17 mouse cellular contexts compared by ENCODE assay signal in the genomic region with DNA sequence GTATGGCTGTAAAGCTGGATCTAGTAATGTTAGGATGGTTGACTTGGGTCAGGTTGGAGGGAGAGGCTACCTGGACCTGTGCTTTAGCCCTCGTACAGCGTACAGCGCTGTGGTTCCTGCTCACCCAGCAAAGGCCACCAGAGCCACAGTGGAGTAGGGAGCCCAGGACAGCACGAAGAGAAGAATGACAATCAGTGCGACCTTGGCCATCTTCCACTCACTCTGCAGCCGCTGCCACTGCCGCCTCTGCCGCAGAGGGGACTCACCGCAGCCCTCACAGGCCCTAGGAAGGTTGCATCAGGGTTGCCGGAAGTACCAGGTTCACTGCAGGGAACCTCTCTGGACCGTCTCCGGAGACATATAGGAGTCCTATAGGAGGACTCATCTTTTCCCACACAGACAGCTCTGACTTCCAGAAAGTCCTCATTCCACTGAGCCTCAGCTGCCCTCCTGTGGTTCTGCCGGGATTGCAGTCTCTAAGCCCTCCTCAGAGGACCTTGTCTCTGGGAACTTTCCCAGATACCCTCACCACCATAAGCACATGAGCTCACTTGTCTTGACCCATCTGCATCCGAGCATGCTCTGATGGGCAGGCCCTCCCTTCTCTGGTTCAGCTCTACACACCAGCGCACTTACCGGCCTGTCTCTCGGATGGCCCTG. TPM values are rescaled to one million over a fixed set of nuclear protein-coding genes. Genes with fewer than 3 reads are reported as not detected.
A peak's percentile ranks its signal among the peaks of the same experiment; 100 is the strongest.
DNase-seq lines count a peak whose midpoint lies in the region; ATAC-seq and TF ChIP-seq lines count a peak whose summit lies in the region.
"Had no signal": no experiment of that assay in that cellular context is flagged by ENCODE, and none has a peak within 500 bp of the region (broad histone marks: within the 10 kb centered on the region; RNA-seq: fewer than 3 reads in every experiment).

No protein-coding gene starts in this region.

- no peaks in the 10 kb centered on the region for H3K36me3 ChIP-seq in forebrain, postnatal 0 days (ENCODE audit: insufficient read depth)
- H3K36me3 ChIP-seq in forebrain, embryonic 11.5 days (ENCODE audit: control insufficient read depth, insufficient read depth, low read length) = no peaks in the 10 kb centered on the region
- no peaks in the 10 kb centered on the region for H3K36me3 ChIP-seq in kidney, adult 2 months (ENCODE audit: control insufficient read depth, insufficient read depth, low read length)
- no peaks in the 10 kb centered on the region for H3K36me3 ChIP-seq in ES-E14 (ENCODE audit: control insufficient read depth, insufficient read depth, low read length, poor library complexity, severe bottlenecking)
- H3K36me3 ChIP-seq in heart, embryonic 14.5 days (ENCODE audit: control insufficient read depth, insufficient read depth, low read length) = no peaks in the 10 kb centered on the region
- H3K36me3 ChIP-seq in embryonic facial prominence, embryonic 10.5 days (replicated peaks) = no peaks in the 10 kb centered on the region
- no peaks in the 10 kb centered on the region for H3K36me3 ChIP-seq in forebrain, embryonic 15.5 days
- H3K36me3 ChIP-seq: embryonic facial prominence, embryonic 13.5 days; limb, embryonic 13.5 days; lung, embryonic 15.5 days; midbrain, embryonic 12.5 days had no signal

- WGBS in forebrain, postnatal 0 days = 88% methylated on average over 17 of the region's 17 CpGs
- WGBS in forebrain, embryonic 11.5 days = 84% methylated on average over 17 of the region's 17 CpGs
- 80% methylated on average over 17 of the region's 17 CpGs for WGBS in kidney, adult 2 months
- 57% methylated on average over 15 of the region's 17 CpGs for WGBS in heart, embryonic 14.5 days
- 80% methylated on average over 17 of the region's 17 CpGs for WGBS in embryonic facial prominence, embryonic 10.5 days
- 89% methylated on average over 17 of the region's 17 CpGs for whole genome bisulfite sequencing in forebrain, embryonic 15.5 days

- no peaks in the 10 kb centered on the region for H3K27me3 ChIP-seq in forebrain, postnatal 0 days (ENCODE audit: insufficient read depth, low read length)
- H3K27me3 ChIP-seq in forebrain, embryonic 11.5 days (ENCODE audit: control insufficient read depth, insufficient read depth, low read length) = no peaks in the 10 kb centered on the region
- H3K27me3 ChIP-seq in kidney, adult 2 months (replicated peaks; ENCODE audit: control insufficient read depth, insufficient read depth, low read length) = no peaks in the 10 kb centered on the region
- no peaks in the 10 kb centered on the region for H3K27me3 ChIP-seq in heart, embryonic 14.5 days (ENCODE audit: control insufficient read depth, insufficient read depth, low read length)
- no peaks in the 10 kb centered on the region for H3K27me3 ChIP-seq in embryonic facial prominence, embryonic 10.5 days (replicated peaks; ENCODE audit: low read depth, poor library complexity, severe bottlenecking)
- H3K27me3 ChIP-seq in forebrain, embryonic 15.5 days = no peaks in the 10 kb centered on the region
- H3K27me3 ChIP-seq: embryonic facial prominence, embryonic 13.5 days; limb, embryonic 13.5 days; lung, embryonic 15.5 days; midbrain, embryonic 12.5 days had no signal

- TF ChIP-seq POLR2A in kidney, adult 2 months (IDR thresholded peaks at IDR 0.05; ENCODE audit: low read depth, low read length) = no peak

- DNase-seq in forebrain, postnatal 0 days = no peak
- no peak for DNase-seq in forebrain, embryonic 11.5 days (ENCODE audit: low spot score)
- DNase-seq in kidney, adult 2 months = no peak
- DNase-seq in kidney, adult 8-10 months = no peak
- DNase-seq in ES-E14 (ENCODE audit: low read depth, low spot score) = peak; percentile 73
- no peak for DNase-seq in embryonic facial prominence, embryonic 10.5 days (ENCODE audit: low spot score)
- DNase-seq: cerebellum, adult 9-11 months; kidney, postnatal 36 days; right cerebral cortex, postnatal 25 days; thymus, postnatal 14 days had no signal

- no peak overlapping the region for H3K27ac ChIP-seq in forebrain, postnatal 0 days (ENCODE audit: low read depth, low read length)
- H3K27ac ChIP-seq in forebrain, embryonic 11.5 days (ENCODE audit: low read depth, low read length) = no peak overlapping the region
- no peak overlapping the region for H3K27ac ChIP-seq in kidney, adult 2 months (ENCODE audit: insufficient read depth, low read depth, low read length)
- H3K27ac ChIP-seq in ES-E14 (ENCODE audit: insufficient read depth, low read depth, low read length, poor library complexity, severe bottlenecking) = no peak overlapping the region
- peak overlapping the region in 1 of 2 experiments; percentile 24; a peak in 1 of 4 replicates for H3K27ac ChIP-seq in heart, embryonic 14.5 days (replicated peaks in 1 of 2; ENCODE audit: control insufficient read depth in 1 of 2, insufficient read depth in 1 of 2, low read depth in 2 of 2, low read length in 2 of 2)
- no peak overlapping the region for H3K27ac ChIP-seq in embryonic facial prominence, embryonic 10.5 days (replicated peaks)
- H3K27ac ChIP-seq in forebrain, embryonic 15.5 days (replicated peaks) = no peak overlapping the region
- H3K27ac ChIP-seq: embryonic facial prominence, embryonic 13.5 days; limb, embryonic 13.5 days; lung, embryonic 15.5 days; midbrain, embryonic 12.5 days had no signal

- H3K9me3 ChIP-seq in forebrain, postnatal 0 days (ENCODE audit: low read length) = no peaks in the 10 kb centered on the region
- H3K9me3 ChIP-seq in forebrain, embryonic 11.5 days (ENCODE audit: control insufficient read depth, low read length) = no peaks in the 10 kb centered on the region
- no peaks in the 10 kb centered on the region for H3K9me3 ChIP-seq in ES-E14 (ENCODE audit: control insufficient read depth, insufficient read depth, low read depth, low read length)
- no peaks in the 10 kb centered on the region for H3K9me3 ChIP-seq in heart, embryonic 14.5 days (ENCODE audit: control insufficient read depth, low read length)
- H3K9me3 ChIP-seq in embryonic facial prominence, embryonic 10.5 days = no peaks in the 10 kb centered on the region
- H3K9me3 ChIP-seq in forebrain, embryonic 15.5 days = no peaks in the 10 kb centered on the region
- H3K9me3 ChIP-seq: embryonic facial prominence, embryonic 13.5 days; limb, embryonic 13.5 days; lung, embryonic 15.5 days; midbrain, embryonic 12.5 days had no signal

- no peak overlapping the region for H3K4me3 ChIP-seq in forebrain, postnatal 0 days (ENCODE audit: low read depth, low read length)
- no peak overlapping the region for H3K4me3 ChIP-seq in forebrain, embryonic 11.5 days (ENCODE audit: low read depth, low read length)
- H3K4me3 ChIP-seq in kidney, adult 2 months (ENCODE audit: insufficient read depth, low read depth, low read length) = no peak overlapping the region
- H3K4me3 ChIP-seq in ES-E14 (ENCODE audit: insufficient read depth in 1 of 2, low read depth in 1 of 2, low read length in 2 of 2, poor library complexity in 1 of 2, severe bottlenecking in 1 of 2) = 0 out of 4 replicates have a peak overlapping the region, but pooled peaks of 1 of the 2 experiments have one; percentile 2
- no peak overlapping the region for H3K4me3 ChIP-seq in heart, embryonic 14.5 days (ENCODE audit: control insufficient read depth in 1 of 2, insufficient read depth in 1 of 2, low read depth in 1 of 2, low read length in 2 of 2)
- no peak overlapping the region for H3K4me3 ChIP-seq in embryonic facial prominence, embryonic 10.5 days
- H3K4me3 ChIP-seq in forebrain, embryonic 15.5 days = no peak overlapping the region
- H3K4me3 ChIP-seq: embryonic facial prominence, embryonic 13.5 days; limb, embryonic 13.5 days; lung, embryonic 15.5 days; midbrain, embryonic 12.5 days had no signal

- in situ Hi-C loops in ES-E14 (cut with MboI; ENCODE audit: low sequenced_read_pairs in 2 of 2, unreplicated experiment in 2 of 2) = loop anchor here (25.0 kb wide), 1 partner anchor 508 kb away; a partner anchor contains a TSS

- TF ChIP-seq CTCF in forebrain, postnatal 0 days (IDR thresholded peaks at IDR 0.05; ENCODE audit: low read depth) = peak; percentile 34
- peak; percentile 22; the same call in 1 of the 2 replicates for TF ChIP-seq CTCF in kidney, adult 2 months (conservative IDR thresholded peaks at IDR 0.05; ENCODE audit: insufficient read depth, insufficient read length, low read depth, low read length)

- H3K9ac ChIP-seq in forebrain, postnatal 0 days = no peak overlapping the region
- no peak overlapping the region for H3K9ac ChIP-seq in forebrain, embryonic 11.5 days (ENCODE audit: low read length)
- H3K9ac ChIP-seq in ES-E14 (ENCODE audit: insufficient read depth, low read depth, low read length, poor library complexity, severe bottlenecking) = peak overlapping the region; percentile 20; the same call in 1 of the 2 replicates
- H3K9ac ChIP-seq in heart, embryonic 14.5 days (ENCODE audit: low read length) = peak overlapping the region; percentile 34; the same call in 1 of the 2 replicates
- H3K9ac ChIP-seq in forebrain, embryonic 15.5 days (replicated peaks) = no peak overlapping the region
- H3K9ac ChIP-seq: embryonic facial prominence, embryonic 13.5 days; limb, embryonic 13.5 days; lung, embryonic 15.5 days; midbrain, embryonic 12.5 days had no signal

- ATAC-seq in forebrain, postnatal 0 days = no peak
- ATAC-seq in forebrain, embryonic 11.5 days (replicated peaks; ENCODE audit: low FRiP score) = no peak
- no peak for ATAC-seq in heart, embryonic 14.5 days (ENCODE audit: insufficient number of reproducible peaks, insufficient read depth, low FRiP score, low read depth)
- no peak for ATAC-seq in forebrain, embryonic 15.5 days (replicated peaks)
- ATAC-seq: forebrain, embryonic 14.5 days had no signal

- H3K4me2 ChIP-seq in forebrain, postnatal 0 days (ENCODE audit: low read depth) = no peak overlapping the region
- no peak overlapping the region for H3K4me2 ChIP-seq in forebrain, embryonic 11.5 days (ENCODE audit: low read depth, low read length, severe bottlenecking)
- peak overlapping the region; percentile 50 for H3K4me2 ChIP-seq in heart, embryonic 14.5 days (ENCODE audit: low read length)
- H3K4me2 ChIP-seq in forebrain, embryonic 15.5 days (replicated peaks) = no peak overlapping the region
- H3K4me2 ChIP-seq: embryonic facial prominence, embryonic 13.5 days; limb, embryonic 13.5 days; lung, embryonic 15.5 days; midbrain, embryonic 12.5 days had no signal

- no peaks in the 10 kb centered on the region for H3K4me1 ChIP-seq in forebrain, postnatal 0 days (ENCODE audit: insufficient read depth)
- 0 out of 2 replicates have a peak, but pooled peaks cover 2% of the 10 kb centered on the region for H3K4me1 ChIP-seq in forebrain, embryonic 11.5 days (replicated peaks; ENCODE audit: control insufficient read depth, insufficient read depth, low read length)
- no peaks in the 10 kb centered on the region for H3K4me1 ChIP-seq in kidney, adult 2 months (ENCODE audit: control insufficient read depth, insufficient read depth, low read length)
- H3K4me1 ChIP-seq in ES-E14 (ENCODE audit: control insufficient read depth in 2 of 2, insufficient read depth in 2 of 2, low read length in 2 of 2, poor library complexity in 1 of 2) = peaks cover 0 to 12% of the 10 kb centered on the region in 2 experiments; a peak in 1 of 4 replicates
- H3K4me1 ChIP-seq in heart, embryonic 14.5 days (ENCODE audit: control insufficient read depth in 2 of 2, insufficient read depth in 2 of 2, low read length in 2 of 2) = peaks cover 31 to 46% of the 10 kb centered on the region in 2 experiments
- H3K4me1 ChIP-seq in embryonic facial prominence, embryonic 10.5 days = peaks cover 15% of the 10 kb centered on the region
- no peaks in the 10 kb centered on the region for H3K4me1 ChIP-seq in forebrain, embryonic 15.5 days

RNA-seq across cellular contexts. Expression of a gene that starts 4.2 kb away (rescaled TPM):
- total RNA-seq in forebrain, postnatal 0 days (2014; rRNA removed) = 0.14 TPM in 1 of 2 replicates, not detected in the other
- 0.11 TPM in 1 of 2 replicates, not detected in the other for polyA plus RNA-seq in forebrain, postnatal 0 days (2015; fragmentation: Nextera tagmentation; extraction: Ambion mirVana)
- polyA plus RNA-seq in forebrain, embryonic 11.5 days (2014; fragmentation: Nextera tagmentation; extraction: Ambion mirVana) = 0.12 and 0.84 TPM in 2 replicates
- 0.10 TPM in 1 of 2 replicates, not detected in the other for polyA plus RNA-seq in kidney, adult 2 months (2012; rRNA removed)
- total RNA-seq in ES-E14 (2012; rRNA removed) = 0.31 and 0.53 TPM in 2 replicates
- 5.0 and 5.2 TPM in 2 replicates for polyA plus RNA-seq in heart, embryonic 14.5 days (2014; fragmentation: Nextera tagmentation; extraction: Ambion mirVana)
- polyA plus RNA-seq in embryonic facial prominence, embryonic 10.5 days (2016; fragmentation: Nextera tagmentation; extraction: Ambion mirVana) = 0.23 and 0.27 TPM in 2 replicates
- not detected in 2 replicates for polyA plus RNA-seq in forebrain, embryonic 15.5 days (2015; fragmentation: Nextera tagmentation; extraction: Ambion mirVana)
- polyA plus RNA-seq: embryonic facial prominence, embryonic 13.5 days; forebrain, embryonic 14.5 days; limb, embryonic 13.5 days; midbrain, embryonic 12.5 days had no signal

RNA-seq across cellular contexts. Expression of a gene that starts 7.2 kb away (rescaled TPM):
- total RNA-seq in forebrain, postnatal 0 days (2014; rRNA removed) = 1.3 and 2.0 TPM in 2 replicates
- 0.70 and 0.90 TPM in 2 replicates for polyA plus RNA-seq in forebrain, postnatal 0 days (2015; fragmentation: Nextera tagmentation; extraction: Ambion mirVana)
- polyA plus RNA-seq in forebrain, embryonic 11.5 days (2014; fragmentation: Nextera tagmentation; extraction: Ambion mirVana) = not detected in 2 replicates
- polyA plus RNA-seq in kidney, adult 2 months (2012; rRNA removed) = 1.9 and 26.0 TPM in 2 replicates
- 0.98 and 1.1 TPM in 2 replicates for total RNA-seq in ES-E14 (2012; rRNA removed)
- polyA plus RNA-seq in heart, embryonic 14.5 days (2014; fragmentation: Nextera tagmentation; extraction: Ambion mirVana) = 301 and 314 TPM in 2 replicates
- polyA plus RNA-seq in embryonic facial prominence, embryonic 10.5 days (2016; fragmentation: Nextera tagmentation; extraction: Ambion mirVana) = 0.59 TPM in 1 of 2 replicates, not detected in the other
- polyA plus RNA-seq in forebrain, embryonic 15.5 days (2015; fragmentation: Nextera tagmentation; extraction: Ambion mirVana) = 0.46 and 0.60 TPM in 2 replicates

Comparison
In these comparisons a context has a peak if more than half of its experiments do, and no peak if none do; other contexts are left out.
1. H3K9ac ChIP-seq: peak in ES-E14 (single experiment) and heart, embryonic 14.5 days (single experiment); none in forebrain, postnatal 0 days (single experiment), forebrain, embryonic 11.5 days (single experiment) and forebrain, embryonic 15.5 days (single experiment).